Mouse (Mus musculus): ENCODE results near the gene Sec24d. TPM values are rescaled to one million over a fixed set of nuclear protein-coding genes. Genes with fewer than 3 reads are reported as not detected.
"Not testable (repeated sequence)": the region's sequence is repeated elsewhere in the genome, so short reads cannot be mapped to it uniquely, and the experiment has no call there.

The Sec24d gene
- polyA plus RNA-seq, 1 experiment from 2014 or later, result 10.8 TPM

GRCm38 (mm10) chr3:123384435-123384834 is 117.2 kb downstream of the Sec24d start:
- no peak for ATAC-seq
- H3K27ac ChIP-seq, result no peak overlapping the region
- peak overlapping the region; percentile 75 for H3K4me2 ChIP-seq
- H3K9ac ChIP-seq, result peak overlapping the region; percentile 75
- 0 out of 2 replicates have a peak, but pooled peaks cover 6% of the 10 kb centered on the region for H3K27me3 ChIP-seq
- peak overlapping the region; percentile 60 for H3K4me3 ChIP-seq
- H3K36me3 ChIP-seq (ENCODE audit: poor library complexity, severe bottlenecking), result peaks cover 23% of the 10 kb centered on the region
- 91% methylated on average over 7 of the region's 7 CpGs for WGBS
- H3K9me3 ChIP-seq (replicated peaks), result no peaks in the 10 kb centered on the region
- peaks cover 20% of the 10 kb centered on the region for H3K4me1 ChIP-seq

DNA sequence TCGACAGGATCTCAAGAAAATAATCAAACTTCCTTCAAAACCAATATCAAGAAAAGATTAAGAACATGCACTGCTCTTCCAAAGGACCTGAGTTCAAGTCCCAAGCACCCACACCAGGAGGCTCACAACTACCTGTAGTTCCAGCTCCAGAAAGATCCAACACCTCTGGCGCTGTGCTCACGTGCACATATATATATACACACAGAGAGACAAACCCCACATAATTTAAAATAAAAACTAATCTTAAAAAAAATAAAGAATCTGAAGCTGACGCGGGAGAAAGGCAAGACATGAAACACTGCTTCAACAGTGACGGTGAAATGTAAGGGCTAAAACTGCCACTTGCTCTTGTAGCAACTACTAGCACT is 117.8 kb downstream of the Sec24d start:
- 11% methylated on average over 6 of the region's 6 CpGs for WGBS
- Histone ChIP-seq H3K9ac (peak overlapping the region; percentile 75), H3K4me3 (peak overlapping the region; percentile 60), H3K27ac (peak overlapping the region; percentile 88), H3K4me2 (peak overlapping the region; percentile 75), H3K4me1 (peaks cover 20% of the 10 kb centered on the region), H3K36me3 (ENCODE audit: poor library complexity, severe bottlenecking) (peaks cover 17% of the 10 kb centered on the region), H3K9me3 (replicated peaks) (no peaks in the 10 kb centered on the region), H3K27me3 (0 out of 2 replicates have a peak, but pooled peaks cover 6% of the 10 kb centered on the region)
- ATAC-seq, result peak; percentile 7; the same call in 1 of the 2 replicates

DNA sequence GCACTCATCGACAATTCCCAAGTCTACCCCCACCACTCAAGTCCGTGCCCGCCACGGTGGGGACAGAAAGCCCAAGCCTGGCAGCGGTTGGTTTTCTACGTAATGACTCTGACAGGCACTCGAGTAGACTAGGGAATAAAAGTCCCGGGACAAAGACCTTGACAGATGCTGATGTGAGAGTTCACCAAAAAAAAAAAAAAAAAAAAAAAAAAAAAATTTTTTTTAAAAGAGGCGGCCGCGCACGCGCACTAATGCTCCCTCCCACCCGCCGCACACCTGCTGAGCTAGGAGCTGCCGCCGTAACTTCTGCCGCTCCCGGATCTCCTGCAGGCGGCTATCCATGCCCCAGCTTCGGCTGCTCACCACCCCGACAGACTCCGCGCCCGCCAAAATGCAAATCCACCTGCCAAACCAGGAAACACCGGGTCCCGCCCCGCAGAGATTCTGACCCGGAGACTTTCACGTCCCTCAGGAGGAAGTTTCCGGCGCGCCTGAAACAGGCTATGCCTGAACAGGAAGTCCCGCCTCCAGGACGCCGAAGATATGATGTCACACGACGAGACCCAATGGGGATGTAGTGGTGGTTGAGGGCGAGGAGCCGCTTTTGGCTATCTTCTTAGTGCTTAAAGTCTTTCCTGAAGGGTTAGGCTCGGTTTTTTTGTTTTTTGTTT is 118.4 kb downstream of the Sec24d start, which contains the start of gene Mettl14:
Gene Mettl14, minus strand, starts transcription at position 623 of the 671 bp plus-strand sequence.
- peak; percentile 100 for ATAC-seq
- Histone ChIP-seq H3K9me3 (replicated peaks) (no peaks in the 10 kb centered on the region), H3K4me3 (peak within 1 kb of the TSS; percentile 60), H3K9ac (peak within 1 kb of the TSS; percentile 75), H3K27ac (peak within 1 kb of the TSS; percentile 88), H3K27me3 (0 out of 2 replicates have a peak, but pooled peaks cover 6% of the 10 kb centered on the region), H3K36me3 (ENCODE audit: poor library complexity, severe bottlenecking) (peaks cover 15% of the 10 kb centered on the region), H3K4me1 (peaks cover 20% of the 10 kb centered on the region), H3K4me2 (peak within 1 kb of the TSS; percentile 75)
- under 1% methylated on average over 36 of the region's 41 CpGs for WGBS

- WGBS, result 14% methylated on average over 12 of the region's 12 CpGs
- H3K27me3 ChIP-seq; H3K9me3 ChIP-seq (replicated peaks); H3K36me3 ChIP-seq (ENCODE audit: poor library complexity, severe bottlenecking): not testable (repeated sequence)
- Histone ChIP-seq H3K27ac (peak overlapping the region; percentile 88), H3K4me2 (peak overlapping the region; percentile 61), H3K9ac (peak overlapping the region; percentile 47), H3K4me1 (peaks cover 20% of the 10 kb centered on the region), H3K4me3 (peak overlapping the region; percentile 60)
- peak; percentile 76 for ATAC-seq
Observed at GRCm38 (mm10) chr3:123386157-123386780, 119.0 kb downstream of the Sec24d start.

DNA sequence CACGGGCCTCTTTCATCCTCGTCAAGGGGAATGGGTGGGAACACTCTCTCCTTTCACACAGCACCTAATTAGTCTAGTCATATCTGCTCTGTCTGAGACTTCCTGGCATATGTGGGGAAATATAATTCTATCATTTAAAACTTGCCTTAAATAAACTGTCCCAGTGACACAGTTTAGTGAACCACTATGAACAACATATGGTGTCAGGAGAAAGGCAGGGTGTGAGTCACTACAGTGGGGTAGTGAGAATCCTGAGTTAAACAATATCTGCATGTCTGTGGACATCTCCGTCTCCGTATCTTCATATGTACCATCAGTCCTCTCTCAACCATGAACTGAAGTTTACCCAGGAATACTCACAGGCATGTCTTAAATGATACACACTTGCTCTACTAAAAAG is 123.9 kb downstream of the Sec24d start:
- Histone ChIP-seq H3K36me3 (ENCODE audit: poor library complexity, severe bottlenecking) (no peaks in the 10 kb centered on the region), H3K4me3 (no peak overlapping the region), H3K4me2 (no peak overlapping the region), H3K27me3 (0 out of 2 replicates have a peak, but pooled peaks cover 6% of the 10 kb centered on the region), H3K4me1 (no peaks in the 10 kb centered on the region), H3K27ac (no peak overlapping the region), H3K9ac (no peak overlapping the region), H3K9me3 (replicated peaks) (no peaks in the 10 kb centered on the region)
- 84% methylated on average over 4 of the region's 4 CpGs for WGBS
- ATAC-seq, result no peak

DNA sequence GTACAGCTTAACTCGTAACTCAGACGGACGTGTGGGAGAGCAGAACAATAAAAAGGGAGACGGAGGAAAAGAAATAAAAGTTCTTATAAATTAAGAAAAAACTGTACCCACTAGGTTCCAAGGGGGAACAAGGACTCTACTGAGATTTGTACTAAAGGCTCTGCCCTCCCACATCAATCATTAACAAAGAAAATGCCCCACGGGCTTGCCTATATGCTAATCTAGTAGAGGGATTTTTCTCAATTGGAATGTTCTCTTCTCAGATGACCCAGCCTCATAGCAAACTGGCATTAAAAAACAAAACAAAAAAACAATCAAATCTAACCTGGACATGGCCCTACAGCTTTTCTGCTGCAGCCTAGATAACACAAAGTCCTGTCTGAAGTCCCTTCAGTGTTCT is 128.4 kb downstream of the Sec24d start:
- Histone ChIP-seq H3K4me2 (no peak overlapping the region), H3K9ac (no peak overlapping the region), H3K27me3 (no peaks in the 10 kb centered on the region), H3K4me3 (no peak overlapping the region), H3K27ac (no peak overlapping the region), H3K4me1 (no peaks in the 10 kb centered on the region), H3K36me3 (ENCODE audit: poor library complexity, severe bottlenecking) (no peaks in the 10 kb centered on the region), H3K9me3 (replicated peaks) (no peaks in the 10 kb centered on the region)
- ATAC-seq, result no peak
- 77% methylated on average over 5 of the region's 5 CpGs for WGBS

DNA sequence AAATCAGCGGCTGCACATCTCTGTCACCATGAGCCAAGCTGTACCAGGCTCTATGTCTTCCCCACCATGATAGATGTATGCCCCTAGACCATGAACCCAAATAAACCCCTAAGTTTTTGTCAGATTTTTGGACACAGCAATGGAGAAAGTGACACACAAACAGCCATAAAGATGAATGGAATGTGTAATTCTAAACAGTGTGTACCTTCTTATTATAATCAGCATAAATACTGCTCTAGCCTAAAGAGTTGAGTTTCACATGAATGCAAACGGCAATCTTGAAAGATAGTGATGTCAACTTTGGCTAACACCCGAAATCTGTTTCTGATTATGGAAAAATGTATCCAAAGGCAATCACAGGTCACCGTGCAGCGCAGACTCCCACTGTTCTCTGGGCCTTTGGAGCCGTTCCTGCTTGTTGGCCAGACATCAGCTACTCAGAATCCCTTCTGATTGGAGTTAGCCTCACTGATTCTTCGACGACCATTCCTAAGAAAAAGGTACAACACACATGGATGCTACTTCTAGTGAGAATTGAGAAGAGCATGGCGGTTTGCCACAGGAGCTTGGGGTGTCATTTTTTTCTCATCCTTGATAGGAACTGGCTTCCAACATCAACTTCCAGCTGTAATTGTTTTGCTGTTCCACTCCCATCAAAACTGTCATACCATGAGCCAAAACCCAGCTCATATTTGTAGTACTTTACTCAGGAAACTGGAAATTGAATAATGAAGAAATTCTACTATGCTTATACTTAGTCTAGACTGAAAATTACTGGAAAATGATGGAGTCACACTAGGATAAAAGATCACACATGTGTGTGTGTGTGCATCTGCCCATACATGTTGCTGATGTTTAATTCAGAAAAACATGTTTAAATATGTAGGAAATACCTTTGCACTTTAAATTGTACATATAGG is 130.6 kb downstream of the Sec24d start:
- no peak for ATAC-seq
- Histone ChIP-seq H3K9ac (no peak overlapping the region), H3K36me3 (ENCODE audit: poor library complexity, severe bottlenecking) (no peaks in the 10 kb centered on the region), H3K4me1 (no peaks in the 10 kb centered on the region), H3K27me3 (no peaks in the 10 kb centered on the region), H3K27ac (no peak overlapping the region), H3K4me3 (no peak overlapping the region), H3K9me3 (replicated peaks) (no peaks in the 10 kb centered on the region), H3K4me2 (no peak overlapping the region)
- WGBS, result 87% methylated on average over 9 of the region's 9 CpGs

- no peak overlapping the region for H3K9ac ChIP-seq
- WGBS, result 89% methylated on average over 3 of the region's 3 CpGs
- no peaks in the 10 kb centered on the region for H3K9me3 ChIP-seq (replicated peaks)
- H3K4me2 ChIP-seq, result no peak overlapping the region
- no peak for ATAC-seq
- H3K4me3 ChIP-seq, result no peak overlapping the region
- H3K27ac ChIP-seq, result no peak overlapping the region
- H3K27me3 ChIP-seq, result no peaks in the 10 kb centered on the region
- no peaks in the 10 kb centered on the region for H3K4me1 ChIP-seq
- no peaks in the 10 kb centered on the region for H3K36me3 ChIP-seq (ENCODE audit: poor library complexity, severe bottlenecking)
Observed at GRCm38 (mm10) chr3:123404945-123405344, 137.7 kb downstream of the Sec24d start.

- H3K27me3 ChIP-seq, result no peaks in the 10 kb centered on the region
- H3K27ac ChIP-seq, result no peak overlapping the region
- 71% methylated on average over 6 of the region's 6 CpGs for whole genome bisulfite sequencing
- H3K36me3 ChIP-seq (ENCODE audit: poor library complexity, severe bottlenecking), result no peaks in the 10 kb centered on the region
- no peak overlapping the region for H3K9ac ChIP-seq
- no peaks in the 10 kb centered on the region for H3K9me3 ChIP-seq (replicated peaks)
- H3K4me3 ChIP-seq, result no peak overlapping the region
- H3K4me1 ChIP-seq, result no peaks in the 10 kb centered on the region
- ATAC-seq, result no peak
- no peak overlapping the region for H3K4me2 ChIP-seq
Observed at GRCm38 (mm10) chr3:123411821-123412578, 144.7 kb downstream of the Sec24d start.

GRCm38 (mm10) chr3:123413173-123413572 is 145.9 kb downstream of the Sec24d start:
- H3K36me3 ChIP-seq (ENCODE audit: poor library complexity, severe bottlenecking), result no peaks in the 10 kb centered on the region
- H3K4me3 ChIP-seq, result no peak overlapping the region
- no peak overlapping the region for H3K4me2 ChIP-seq
- no peak overlapping the region for H3K27ac ChIP-seq
- H3K9ac ChIP-seq, result no peak overlapping the region
- H3K9me3 ChIP-seq (replicated peaks), result no peaks in the 10 kb centered on the region
- ATAC-seq, result no peak
- H3K27me3 ChIP-seq, result no peaks in the 10 kb centered on the region
- WGBS, result 15% methylated on average over 5 of the region's 5 CpGs
- H3K4me1 ChIP-seq, result no peaks in the 10 kb centered on the region

Measured in forebrain, embryonic 13.5 days (tissue).